Mouse (Mus musculus) heart, adult 2 months (tissue): ENCODE measurements around the gene Lca5l. TPM values are rescaled to one million over a fixed set of nuclear protein-coding genes. Genes with fewer than 3 reads are reported as not detected.

Experiments
- DNase-seq, 2 experiments: peaks; one replicate each; pipeline ENCODE4 v3.0.0; 2021
- H3K27ac ChIP-seq: fragments of 200-600 bp; 2 replicates; pipeline ENCODE4 v1.8.1; 2022
- H3K27me3 ChIP-seq: fragments of 200-500 bp; 2 replicates; pipeline ENCODE4 v1.6.1; 2012; ENCODE audit warnings: mild to moderate bottlenecking, low read length, inconsistent platforms, mixed read lengths; ENCODE audit not compliant: control insufficient read depth, insufficient read depth
- H3K36me3 ChIP-seq: fragments of 200-500 bp; 2 replicates; pipeline ENCODE4 v1.6.1; 2012; ENCODE audit warnings: low read length, inconsistent platforms; ENCODE audit not compliant: control insufficient read depth, insufficient read depth
- H3K4me1 ChIP-seq: fragments of 200-500 bp; 2 replicates; pipeline ENCODE4 v1.6.1; 2011; ENCODE audit warnings: low read length; ENCODE audit not compliant: control insufficient read depth, insufficient read depth
- H3K4me3 ChIP-seq: fragments of 200-600 bp; 2 replicates; pipeline ENCODE4 v1.8.1; 2022
- H3K79me2 ChIP-seq: fragments of 200-500 bp; replicated peaks from 2 replicates; pipeline ENCODE4 v1.6.1; 2012; ENCODE audit warnings: mild to moderate bottlenecking, inconsistent platforms, low read length, moderate library complexity, mixed read lengths; ENCODE audit not compliant: control insufficient read depth, insufficient read depth
- H3K9ac ChIP-seq: fragments of 200-500 bp; 2 replicates; pipeline ENCODE4 v1.6.1; 2012; ENCODE audit warnings: low read depth, mild to moderate bottlenecking, control low read depth, inconsistent platforms, low read length, mixed read lengths
- CTCF ChIP-seq: fragments of 200-600 bp; IDR thresholded peaks from 2 replicates; pipeline ENCODE4 v1.8.1; 2022; ENCODE audit warnings: antibody characterized with exemption, mild to moderate bottlenecking, moderate library complexity
- EP300 ChIP-seq: fragments of 200-500 bp; IDR thresholded peaks from 2 replicates; pipeline ENCODE4 v1.6.1; 2011; ENCODE audit warnings: low read depth, low read length, control low read depth; ENCODE audit not compliant: insufficient read depth
- POLR2A ChIP-seq: fragments of 200-500 bp; IDR thresholded peaks from 2 replicates; pipeline ENCODE4 v1.6.1; 2011; ENCODE audit warnings: mild to moderate bottlenecking, low read depth, low read length, control low read depth; ENCODE audit not compliant: insufficient read depth
- WGBS: fragments of 180-500 bp; shearing (Covaris S2); methylation state at CpG from one replicate; pipeline ENCODE4 v1.1.7; 2018; 5-methylcytosine and 5-hydroxymethylcytosine counted together
- intact Hi-C: fragments of 180-260 bp; cut with DNase I; formaldehyde crosslinking; loops from one replicate; pipeline ENCODE4 v1.15.1; 2025
- polyA plus RNA-seq: library from polyadenylated mRNA; depleted of rRNA; stranded (reverse); fragments of >200 nt; gene quantifications from 2 replicates; pipeline ENCODE4 v1.2.3, GENCODE M21; 2012
- total RNA-seq, 2 experiments: library from RNA; stranded (reverse); gene quantifications; 2 replicates each; pipeline ENCODE4 v1.2.3; 2021

Lca5l gene
- total and polyA plus RNA-seq, 3 experiments: 0.34 to 0.39 (median 0.37) TPM

DNA sequence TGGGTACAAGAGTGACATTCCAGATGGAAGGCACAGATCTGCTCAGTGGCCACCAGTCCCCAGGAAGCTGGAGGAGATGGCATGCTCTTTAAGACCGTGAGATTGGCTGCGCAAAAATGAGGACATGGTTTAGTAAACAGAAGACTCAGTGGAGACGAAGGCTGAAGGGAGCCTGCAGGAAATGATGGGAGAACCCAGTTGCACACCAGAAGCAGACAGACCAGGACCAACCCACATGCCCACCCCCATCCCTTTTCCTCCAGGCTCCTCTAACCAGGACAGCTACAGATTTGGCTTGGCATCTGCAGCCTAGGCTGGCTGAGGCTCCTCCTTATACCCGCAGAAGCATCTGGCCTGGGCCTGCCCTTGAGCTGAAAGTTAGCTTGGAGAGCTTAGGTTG is 30.7 kb downstream of the Lca5l start:
- TF ChIP-seq POLR2A: no peak
- TF ChIP-seq CTCF: no peak
- TF ChIP-seq EP300: no peak
- H3K27ac ChIP-seq: no peak overlapping the region
- intact Hi-C loops: no loop called here
- H3K79me2 ChIP-seq: no peaks in the 10 kb centered on the region
- no peak for DNase-seq
- peaks cover 4% of the 10 kb centered on the region for H3K4me1 ChIP-seq
- H3K27me3 ChIP-seq: no peaks in the 10 kb centered on the region
- no peak overlapping the region for H3K4me3 ChIP-seq
- WGBS: 71% methylated on average over 4 of the region's 4 CpGs
- H3K36me3 ChIP-seq: no peaks in the 10 kb centered on the region
- H3K9ac ChIP-seq: no peak overlapping the region

DNA sequence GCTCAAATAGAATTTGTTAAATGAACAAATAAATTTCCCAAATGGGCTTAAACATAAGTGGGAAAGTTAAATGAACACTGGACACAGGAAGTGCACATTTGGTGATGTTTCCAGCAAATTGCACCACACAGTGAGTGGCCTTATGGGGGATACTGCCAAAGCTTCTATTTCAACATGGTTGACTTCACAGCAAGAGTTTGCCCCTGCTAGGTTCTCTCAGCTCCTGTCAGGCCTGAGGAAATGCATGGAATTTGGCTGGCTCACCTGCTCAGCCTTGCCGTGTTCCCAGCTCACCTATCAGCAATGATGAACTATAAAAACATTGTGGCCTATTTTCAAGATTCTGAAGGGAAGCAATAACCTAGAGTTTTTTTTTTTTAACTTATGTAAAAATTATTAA is 31.1 kb downstream of the Lca5l start:
- Histone ChIP-seq H3K27me3 (no peaks in the 10 kb centered on the region), H3K36me3 (no peaks in the 10 kb centered on the region), H3K4me1 (peaks cover 4% of the 10 kb centered on the region), H3K4me3 (no peak overlapping the region), H3K9ac (no peak overlapping the region), H3K79me2 (no peaks in the 10 kb centered on the region), H3K27ac (no peak overlapping the region)
- no peak for DNase-seq
- intact Hi-C loops: no loop called here
- no peak for TF ChIP-seq EP300
- TF ChIP-seq POLR2A: no peak
- no peak for TF ChIP-seq CTCF
- 86% methylated on average over 1 of the region's 1 CpGs for WGBS

DNA sequence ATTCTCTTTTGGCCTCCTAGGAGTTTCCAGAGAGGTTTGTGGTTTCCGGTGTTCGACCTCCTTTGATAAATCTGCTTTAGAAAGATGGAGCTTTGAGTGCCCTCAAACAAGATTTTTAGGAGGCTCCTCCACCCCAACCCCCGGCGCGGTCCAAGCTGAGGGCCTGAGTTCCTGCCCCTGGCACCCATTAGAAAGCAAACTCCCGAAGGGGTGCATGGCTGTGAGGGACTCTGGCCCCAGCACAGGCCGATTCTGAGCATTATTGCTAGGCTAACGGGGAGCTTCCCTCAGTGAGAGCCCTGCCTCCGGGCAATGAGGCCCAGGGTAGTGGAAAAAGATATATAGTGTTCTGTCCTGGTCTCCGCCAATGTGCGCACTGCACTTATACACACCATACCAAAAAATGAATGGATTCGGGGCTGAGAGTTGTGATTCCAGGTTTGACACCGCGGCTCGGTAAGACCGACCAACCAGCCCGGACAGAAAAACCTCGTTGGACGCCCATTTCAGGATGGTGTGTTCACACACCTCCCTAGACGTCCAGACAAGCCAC is 32.2 kb downstream of the Lca5l start:
- 87% methylated on average over 20 of the region's 20 CpGs for WGBS
- peak overlapping the region; percentile 80 for H3K27ac ChIP-seq
- TF ChIP-seq EP300 (no peak), POLR2A (no peak), CTCF (no peak)

DNA sequence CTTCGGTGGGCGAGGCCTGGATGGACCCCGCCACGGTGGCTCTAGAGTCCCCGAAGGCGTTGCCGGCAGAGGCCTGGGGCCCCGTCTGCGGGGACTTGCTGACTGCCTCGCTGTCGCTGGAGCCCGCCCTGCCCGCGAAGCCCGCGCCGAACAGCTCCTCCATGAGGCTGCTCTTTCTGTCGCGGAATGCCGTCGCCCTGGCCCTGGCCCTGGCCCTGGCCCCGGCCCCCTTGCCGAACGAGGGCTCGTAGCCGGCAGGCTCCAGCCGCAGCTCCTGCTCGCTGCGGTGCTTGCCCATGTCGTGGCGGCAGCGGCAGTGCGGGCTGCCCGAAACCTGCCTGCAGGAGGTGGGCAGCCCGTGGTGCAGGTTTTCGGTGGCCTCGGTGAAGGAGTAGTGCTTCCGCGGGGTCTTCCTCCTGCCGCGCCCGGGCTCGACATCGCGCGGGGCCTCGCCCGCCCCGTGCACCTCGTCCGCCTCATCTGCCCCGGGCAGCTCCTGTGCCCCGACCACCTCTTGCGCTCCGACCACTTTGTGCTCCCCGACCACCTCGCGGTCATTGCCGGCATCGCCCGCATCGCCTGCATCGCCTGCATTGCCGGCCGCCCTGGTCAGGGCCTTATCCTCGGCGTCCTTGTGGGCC is 32.9 kb downstream of the Lca5l start:
- peak overlapping the region; percentile 60 for H3K4me3 ChIP-seq
- intact Hi-C loops: no loop called here
- no peaks in the 10 kb centered on the region for H3K79me2 ChIP-seq
- WGBS: 2% methylated on average over 67 of the region's 67 CpGs
- peak; percentile 69 to 76 for DNase-seq
- peaks cover 4% of the 10 kb centered on the region for H3K4me1 ChIP-seq
- peak overlapping the region; percentile 80 for H3K27ac ChIP-seq
- peak overlapping the region; percentile 96 for H3K9ac ChIP-seq
- H3K27me3 ChIP-seq: no peaks in the 10 kb centered on the region
- H3K36me3 ChIP-seq: no peaks in the 10 kb centered on the region
- TF ChIP-seq POLR2A (no peak), EP300 (no peak), CTCF (peak; percentile 65)

More for the DNA sequence above, 32.2 kb downstream of the Lca5l start:
- intact Hi-C loops: no loop called here
- Histone ChIP-seq H3K27me3 (no peaks in the 10 kb centered on the region), H3K9ac (no peak overlapping the region; the same call in 1 of the 2 replicates), H3K4me3 (peak overlapping the region; percentile 60), H3K36me3 (no peaks in the 10 kb centered on the region), H3K4me1 (peaks cover 4% of the 10 kb centered on the region), H3K79me2 (no peaks in the 10 kb centered on the region)
- DNase-seq: no peak

DNA sequence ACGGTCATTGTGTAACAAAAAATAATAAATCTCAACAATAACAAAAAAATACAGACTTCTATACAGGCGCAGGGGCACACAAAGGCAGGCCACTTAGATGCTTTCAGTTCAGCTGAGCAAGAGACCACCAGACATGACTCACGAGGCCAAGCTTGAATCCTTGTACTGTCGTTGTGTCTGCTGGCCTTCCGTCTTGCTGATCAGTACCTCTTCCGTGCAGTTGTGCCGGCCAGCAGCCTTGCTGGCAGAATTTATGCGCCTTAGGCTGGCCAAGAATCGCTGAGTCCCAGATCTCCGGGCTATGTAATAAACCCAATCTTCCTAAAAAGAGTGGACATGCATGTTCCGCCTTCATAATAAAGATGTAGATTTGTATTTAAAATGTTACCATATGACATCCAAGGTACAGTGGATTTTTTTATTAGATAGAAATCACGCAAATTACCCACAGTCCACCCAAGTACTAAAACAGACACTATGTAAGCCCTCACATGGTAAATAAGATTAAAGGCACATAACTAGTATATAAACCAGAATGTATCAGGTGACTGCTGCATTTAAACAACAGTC is 33.5 kb downstream of the Lca5l start:
- Histone ChIP-seq H3K79me2 (no peaks in the 10 kb centered on the region), H3K27ac (peak overlapping the region; percentile 80), H3K4me3 (peak overlapping the region; percentile 60), H3K36me3 (no peaks in the 10 kb centered on the region), H3K9ac (peak overlapping the region; percentile 96), H3K27me3 (no peaks in the 10 kb centered on the region), H3K4me1 (peaks cover 4% of the 10 kb centered on the region)
- intact Hi-C loops: no loop called here
- peak in 1 of 2 experiments; percentile 30 for DNase-seq
- TF ChIP-seq POLR2A (no peak), EP300 (no peak), CTCF (no peak)
- WGBS: 47% methylated on average over 12 of the region's 12 CpGs

DNA sequence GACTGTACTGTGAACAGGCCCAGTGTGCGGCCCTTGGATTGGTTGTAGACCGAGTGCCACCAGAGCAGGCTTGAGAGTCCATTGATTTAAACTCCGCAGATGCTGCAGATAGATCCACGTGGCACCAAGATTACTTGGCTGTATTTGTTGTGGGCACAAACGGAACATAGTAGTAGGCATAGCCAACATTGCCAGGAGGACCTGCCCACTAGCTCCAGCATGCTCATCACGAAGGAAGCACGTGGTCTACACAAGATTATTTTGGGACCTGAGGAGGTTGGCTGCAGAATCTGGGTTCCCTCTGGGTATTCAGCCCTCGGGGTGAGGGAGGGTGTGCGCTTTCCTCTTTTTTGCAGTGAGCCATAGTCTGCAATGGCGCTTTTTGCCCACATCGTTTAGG is 34.9 kb downstream of the Lca5l start:
- no peak overlapping the region for H3K27ac ChIP-seq
- peak in 1 of 2 experiments; percentile 37 for DNase-seq
- TF ChIP-seq EP300 (no peak), CTCF (no peak), POLR2A (no peak)
- no peak overlapping the region for H3K4me3 ChIP-seq
- H3K27me3 ChIP-seq: no peaks in the 10 kb centered on the region
- no peaks in the 10 kb centered on the region for H3K36me3 ChIP-seq
- peaks cover 4% of the 10 kb centered on the region for H3K4me1 ChIP-seq
- no peak overlapping the region for H3K9ac ChIP-seq
- intact Hi-C loops: no loop called here
- no peaks in the 10 kb centered on the region for H3K79me2 ChIP-seq
- 70% methylated on average over 11 of the region's 11 CpGs for WGBS
